Mouse (Mus musculus) kidney, adult 2 months (tissue): Measurements from ENCODE around the gene Cacna1b.

Experiments
- CTCF ChIP-seq: fragments of 200-500 bp; conservative IDR thresholded peaks from 2 replicates; pipeline ENCODE4 v1.5.1; 2011; ENCODE audit warnings: low read depth, mild to moderate bottlenecking, control low read depth, low read length, moderate library complexity, mixed read lengths; ENCODE audit not compliant: insufficient read depth, insufficient read length
- POLR2A ChIP-seq: fragments of 200-500 bp; IDR thresholded peaks from one replicate; pipeline ENCODE4 v1.6.1; 2011; ENCODE audit warnings: low read depth, low read length, control low read depth

DNA sequence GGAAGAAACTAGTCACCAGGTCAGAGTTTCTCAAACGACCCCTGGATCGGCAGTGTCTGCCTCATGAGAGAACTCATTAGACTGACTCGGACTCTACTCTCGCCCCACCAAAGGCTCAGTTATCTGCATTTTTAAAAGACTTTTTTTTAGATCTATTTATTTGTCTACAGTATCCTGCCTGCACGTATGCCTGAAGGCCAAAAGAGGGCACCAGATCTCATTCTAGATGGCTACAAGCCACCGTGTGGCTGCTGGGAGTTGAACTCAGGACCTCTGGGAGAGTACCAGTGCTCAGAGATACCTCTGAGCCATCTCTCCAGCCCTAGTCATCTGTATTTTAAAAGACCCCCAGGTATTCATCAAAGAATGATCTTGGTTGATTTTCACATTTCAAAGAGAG is 201.0 kb downstream of the Cacna1b start:
- TF ChIP-seq CTCF (0 out of 2 replicates have a peak, but pooled peaks have one; percentile 8), POLR2A (no peak)
